Mouse (Mus musculus): ENCODE data around the gene Hnrnpm.

DNA sequence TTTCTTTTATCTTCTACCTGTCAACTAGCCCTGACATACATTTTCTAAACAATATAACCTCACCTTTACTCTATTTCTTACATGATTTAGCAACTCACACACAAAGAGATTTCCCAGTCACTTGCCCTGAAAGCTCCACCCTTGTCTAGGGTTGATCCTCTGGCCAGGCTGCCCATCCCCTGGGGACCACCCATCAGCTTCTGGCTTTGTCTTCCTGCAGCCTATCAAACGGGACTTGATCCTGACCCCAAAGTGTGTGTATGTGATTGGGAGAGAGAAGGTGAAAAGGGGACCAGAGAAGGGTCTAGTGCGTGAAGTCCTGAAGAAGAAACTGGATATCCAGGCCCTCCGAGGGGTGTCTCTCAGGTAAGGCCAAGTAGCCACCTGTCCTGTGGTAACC lies 85.8 kb downstream of the Hnrnpm start:
- TF ChIP-seq CTCF (IDR thresholded peaks at IDR 0.05; ENCODE audit: control insufficient read depth, insufficient read depth, insufficient read length) (no peak), FOSL1 (IDR thresholded peaks at IDR 0.05; ENCODE audit: insufficient read depth, low read length, poor library complexity, severe bottlenecking) (no peak), MYOG (IDR thresholded peaks at IDR 0.05; ENCODE audit: control insufficient read depth, extremely low read depth, insufficient read length) (no peak)

Data from C2C12 (cell line).